Mouse (Mus musculus): ENCODE data around the gene Celf2. TPM values are rescaled to one million over a fixed set of nuclear protein-coding genes. Genes with fewer than 3 reads are reported as not detected.
"Not testable (repeated sequence)": the region's sequence is repeated elsewhere in the genome, so short reads cannot be mapped to it uniquely, and the experiment has no call there.

The Celf2 gene
- polyA plus RNA-seq, 1 experiment from 2014 or later, result 191 TPM

GRCm38 (mm10) chr2:6594160-6594559 is 915.2 kb downstream of the Celf2 start:
- Histone ChIP-seq H3K27me3 (ENCODE audit: control insufficient read depth, insufficient read depth, low read length) (no peaks in the 10 kb centered on the region), H3K4me1 (ENCODE audit: control insufficient read depth, insufficient read depth, low read length) (peaks cover 9% of the 10 kb centered on the region), H3K9ac (replicated peaks; ENCODE audit: low read length) (no peak overlapping the region), H3K4me2 (ENCODE audit: low read length) (no peak overlapping the region), H3K9me3 (ENCODE audit: control insufficient read depth, low read length) (no peaks in the 10 kb centered on the region), H3K36me3 (ENCODE audit: control insufficient read depth, insufficient read depth, low read length) (peaks cover 22% of the 10 kb centered on the region), H3K4me3 (replicated peaks; ENCODE audit: low read depth, low read length) (no peak overlapping the region), H3K27ac (replicated peaks; ENCODE audit: low read depth, low read length) (peak overlapping the region; percentile 32; the same call in 1 of the 2 replicates)
- peak; percentile 48; the same call in 1 of the 2 replicates for ATAC-seq (ENCODE audit: low FRiP score, low TSS enrichment)
- DNase-seq, result peak; percentile 31
- WGBS, result 54% methylated on average over 3 of the region's 3 CpGs

GRCm38 (mm10) chr2:6593739-6594138 is 915.6 kb downstream of the Celf2 start:
- 82% methylated on average over 14 of the region's 14 CpGs for WGBS

GRCm38 (mm10) chr2:6586122-6586681 is 923.2 kb downstream of the Celf2 start:
- Histone ChIP-seq H3K4me3 (replicated peaks; ENCODE audit: low read depth, low read length) (no peak overlapping the region), H3K27ac (replicated peaks; ENCODE audit: low read depth, low read length) (0 out of 2 replicates have a peak overlapping the region, but pooled peaks have one; percentile 13), H3K9me3 (ENCODE audit: control insufficient read depth, low read length) (no peaks in the 10 kb centered on the region), H3K27me3 (ENCODE audit: control insufficient read depth, insufficient read depth, low read length) (no peaks in the 10 kb centered on the region), H3K36me3 (ENCODE audit: control insufficient read depth, insufficient read depth, low read length) (peaks cover 24% of the 10 kb centered on the region), H3K4me2 (ENCODE audit: low read length) (no peak overlapping the region), H3K9ac (replicated peaks; ENCODE audit: low read length) (no peak overlapping the region), H3K4me1 (ENCODE audit: control insufficient read depth, insufficient read depth, low read length) (no peaks in the 10 kb centered on the region)
- DNase-seq (no peak), ATAC-seq (ENCODE audit: low FRiP score, low TSS enrichment) (no peak)
- WGBS, result 91% methylated on average over 10 of the region's 10 CpGs

More at GRCm38 (mm10) chr2:6593739-6594138, 915.6 kb downstream of the Celf2 start:
- H3K36me3 ChIP-seq (ENCODE audit: control insufficient read depth, insufficient read depth, low read length), result peaks cover 20% of the 10 kb centered on the region
- H3K4me1 ChIP-seq (ENCODE audit: control insufficient read depth, insufficient read depth, low read length), result peaks cover 9% of the 10 kb centered on the region
- no peaks in the 10 kb centered on the region for H3K27me3 ChIP-seq (ENCODE audit: control insufficient read depth, insufficient read depth, low read length)
- H3K4me2 ChIP-seq (ENCODE audit: low read length), result no peak overlapping the region
- DNase-seq (no peak), ATAC-seq (ENCODE audit: low FRiP score, low TSS enrichment) (no peak)
- no peak overlapping the region for H3K9ac ChIP-seq (replicated peaks; ENCODE audit: low read length)
- H3K9me3 ChIP-seq (ENCODE audit: control insufficient read depth, low read length), result no peaks in the 10 kb centered on the region
- peak overlapping the region; percentile 32; the same call in 1 of the 2 replicates for H3K27ac ChIP-seq (replicated peaks; ENCODE audit: low read depth, low read length)
- H3K4me3 ChIP-seq (replicated peaks; ENCODE audit: low read depth, low read length), result no peak overlapping the region

DNA sequence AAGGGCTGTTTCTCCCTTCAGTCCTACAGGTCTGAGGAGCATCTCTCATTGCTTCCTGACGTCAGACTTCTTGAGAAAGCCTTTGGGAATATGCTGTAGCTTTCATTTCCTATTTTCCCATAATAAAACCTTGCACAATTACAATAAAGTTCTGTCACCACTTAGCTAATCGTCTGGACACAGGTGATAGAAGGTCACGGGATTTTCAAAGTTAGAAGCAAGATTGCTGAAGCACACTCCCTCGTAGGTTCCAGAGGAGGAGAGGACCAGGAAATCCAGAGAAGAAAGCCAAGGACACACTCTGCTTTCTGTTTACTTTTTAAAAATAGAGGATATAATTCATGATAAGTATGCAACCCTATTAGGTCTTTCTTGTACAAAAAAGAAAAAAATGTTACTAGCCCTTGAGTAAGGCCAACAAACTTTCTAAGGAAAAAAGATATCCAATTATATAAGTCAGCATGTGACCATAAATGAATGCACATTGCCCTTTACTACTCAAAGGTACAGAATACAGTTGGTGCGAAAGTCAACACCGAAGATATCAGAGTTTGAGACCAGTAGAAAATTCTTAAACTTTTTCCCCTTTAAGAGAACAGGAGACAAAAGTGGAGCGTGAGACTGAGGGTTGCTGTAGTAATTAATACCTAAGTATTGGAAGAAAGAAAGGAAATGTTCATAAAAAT is 924.2 kb downstream of the Celf2 start:
- H3K9ac ChIP-seq (replicated peaks; ENCODE audit: low read length), result no peak overlapping the region
- 0 out of 2 replicates have a peak, but pooled peaks cover 5% of the 10 kb centered on the region for H3K4me1 ChIP-seq (ENCODE audit: control insufficient read depth, insufficient read depth, low read length)
- H3K4me2 ChIP-seq (ENCODE audit: low read length), result no peak overlapping the region
- H3K27me3 ChIP-seq (ENCODE audit: control insufficient read depth, insufficient read depth, low read length), result no peaks in the 10 kb centered on the region
- H3K27ac ChIP-seq (replicated peaks; ENCODE audit: low read depth, low read length), result no peak overlapping the region
- no peak for ATAC-seq (ENCODE audit: low FRiP score, low TSS enrichment)
- H3K9me3 ChIP-seq (ENCODE audit: control insufficient read depth, low read length), result no peaks in the 10 kb centered on the region
- no peak for DNase-seq
- 89% methylated on average over 7 of the region's 7 CpGs for WGBS
- peaks cover 23% of the 10 kb centered on the region for H3K36me3 ChIP-seq (ENCODE audit: control insufficient read depth, insufficient read depth, low read length)
- H3K4me3 ChIP-seq (replicated peaks; ENCODE audit: low read depth, low read length), result no peak overlapping the region

GRCm38 (mm10) chr2:6582711-6583110 is 926.7 kb downstream of the Celf2 start:
- no peak for ATAC-seq (ENCODE audit: low FRiP score, low TSS enrichment)
- no peaks in the 10 kb centered on the region for H3K9me3 ChIP-seq (ENCODE audit: control insufficient read depth, low read length)
- no peak overlapping the region for H3K27ac ChIP-seq (replicated peaks; ENCODE audit: low read depth, low read length)
- no peaks in the 10 kb centered on the region for H3K27me3 ChIP-seq (ENCODE audit: control insufficient read depth, insufficient read depth, low read length)
- H3K4me1 ChIP-seq (ENCODE audit: control insufficient read depth, insufficient read depth, low read length), result 0 out of 2 replicates have a peak, but pooled peaks cover 5% of the 10 kb centered on the region
- no peak overlapping the region for H3K9ac ChIP-seq (replicated peaks; ENCODE audit: low read length)
- peaks cover 19% of the 10 kb centered on the region for H3K36me3 ChIP-seq (ENCODE audit: control insufficient read depth, insufficient read depth, low read length)
- H3K4me2 ChIP-seq (ENCODE audit: low read length), result no peak overlapping the region
- H3K4me3 ChIP-seq (replicated peaks; ENCODE audit: low read depth, low read length), result no peak overlapping the region
- DNase-seq, result no peak

DNA sequence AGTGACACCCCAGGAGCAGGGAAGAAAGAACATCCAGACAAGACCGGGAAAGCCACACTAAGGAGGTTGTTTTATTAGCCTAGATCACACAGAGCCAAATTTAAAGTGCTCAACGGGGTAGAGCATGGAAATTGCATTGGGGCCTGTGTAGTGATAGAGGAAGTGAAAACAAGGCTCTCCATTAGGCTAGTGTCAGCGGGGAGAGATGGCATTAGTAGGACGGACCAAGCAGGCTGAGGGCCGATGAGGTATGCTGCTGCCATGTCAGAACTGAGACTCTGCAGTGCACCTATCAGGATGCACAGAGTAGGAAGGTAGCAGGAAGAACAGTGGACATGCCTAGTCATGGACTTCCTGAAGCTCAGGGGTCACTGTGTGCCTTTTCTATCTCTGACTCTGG is 929.3 kb downstream of the Celf2 start:
- Histone ChIP-seq H3K9ac (replicated peaks; ENCODE audit: low read length) (no peak overlapping the region), H3K9me3 (ENCODE audit: control insufficient read depth, low read length) (no peaks in the 10 kb centered on the region), H3K27ac (replicated peaks; ENCODE audit: low read depth, low read length) (no peak overlapping the region), H3K36me3 (ENCODE audit: control insufficient read depth, insufficient read depth, low read length) (peaks cover 13% of the 10 kb centered on the region), H3K27me3 (ENCODE audit: control insufficient read depth, insufficient read depth, low read length) (no peaks in the 10 kb centered on the region), H3K4me1 (ENCODE audit: control insufficient read depth, insufficient read depth, low read length) (0 out of 2 replicates have a peak, but pooled peaks cover 5% of the 10 kb centered on the region), H3K4me2 (ENCODE audit: low read length) (no peak overlapping the region), H3K4me3 (replicated peaks; ENCODE audit: low read depth, low read length) (no peak overlapping the region)
- DNase-seq (no peak), ATAC-seq (ENCODE audit: low FRiP score, low TSS enrichment) (no peak)
- WGBS, result 83% methylated on average over 5 of the region's 5 CpGs

DNA sequence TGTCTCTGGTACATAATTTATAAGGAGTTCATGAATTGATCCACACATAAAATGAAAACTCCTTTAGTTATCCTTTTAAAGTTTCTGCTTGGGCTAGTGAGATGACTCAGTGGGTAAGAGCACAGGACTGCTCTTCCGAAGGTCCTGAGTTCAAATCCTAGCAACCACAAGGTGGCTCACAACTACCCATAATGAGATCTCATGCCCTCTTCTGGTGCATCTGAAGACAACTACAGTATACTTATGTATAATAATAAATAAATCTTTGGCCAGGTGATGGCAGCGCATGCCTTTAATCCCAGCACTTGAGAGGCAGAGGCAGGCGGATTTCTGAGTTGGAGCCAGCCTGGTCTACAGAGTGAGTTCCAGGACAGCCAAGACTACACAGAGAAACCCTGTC is 934.0 kb downstream of the Celf2 start:
- H3K4me1 ChIP-seq (ENCODE audit: control insufficient read depth, insufficient read depth, low read length); H3K9ac ChIP-seq (replicated peaks; ENCODE audit: low read length); H3K27me3 ChIP-seq (ENCODE audit: control insufficient read depth, insufficient read depth, low read length); H3K36me3 ChIP-seq (ENCODE audit: control insufficient read depth, insufficient read depth, low read length); H3K9me3 ChIP-seq (ENCODE audit: control insufficient read depth, low read length); ATAC-seq (ENCODE audit: low FRiP score, low TSS enrichment); H3K4me3 ChIP-seq (replicated peaks; ENCODE audit: low read depth, low read length); H3K4me2 ChIP-seq (ENCODE audit: low read length); H3K27ac ChIP-seq (replicated peaks; ENCODE audit: low read depth, low read length); DNase-seq: not testable (repeated sequence)
- 98% methylated on average over 3 of the region's 3 CpGs for WGBS

DNA sequence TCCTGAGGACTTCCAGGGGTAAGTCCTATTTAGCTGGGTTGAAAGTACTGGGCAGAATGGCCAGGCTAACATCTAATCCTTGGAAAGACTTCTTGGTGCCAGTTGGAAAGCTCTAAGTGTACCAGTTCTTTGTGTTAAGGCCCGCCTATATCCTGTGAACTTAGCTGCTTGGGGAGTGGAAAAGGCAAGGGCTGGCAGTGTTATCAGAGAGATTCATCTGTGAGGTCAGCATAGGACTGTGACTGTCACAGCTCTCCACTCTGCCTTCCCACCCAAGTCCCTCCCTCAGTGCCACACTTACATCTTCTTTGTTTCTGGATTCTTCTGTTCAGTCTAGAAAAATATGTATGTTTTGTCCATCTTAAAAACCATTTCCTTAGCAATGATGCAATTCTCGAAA is 935.7 kb downstream of the Celf2 start:
- H3K4me1 ChIP-seq (ENCODE audit: control insufficient read depth, insufficient read depth, low read length), result no peaks in the 10 kb centered on the region
- no peak overlapping the region for H3K27ac ChIP-seq (replicated peaks; ENCODE audit: low read depth, low read length)
- WGBS, result 94% methylated on average over 2 of the region's 2 CpGs
- DNase-seq, result no peak
- no peak overlapping the region for H3K4me3 ChIP-seq (replicated peaks; ENCODE audit: low read depth, low read length)
- H3K9ac ChIP-seq (replicated peaks; ENCODE audit: low read length), result no peak overlapping the region
- H3K36me3 ChIP-seq (ENCODE audit: control insufficient read depth, insufficient read depth, low read length), result peaks cover 7% of the 10 kb centered on the region; the same call in 1 of the 2 replicates
- no peaks in the 10 kb centered on the region for H3K27me3 ChIP-seq (ENCODE audit: control insufficient read depth, insufficient read depth, low read length)
- no peaks in the 10 kb centered on the region for H3K9me3 ChIP-seq (ENCODE audit: control insufficient read depth, low read length)
- ATAC-seq (ENCODE audit: low FRiP score, low TSS enrichment), result no peak
- no peak overlapping the region for H3K4me2 ChIP-seq (ENCODE audit: low read length)

- Histone ChIP-seq H3K4me1 (ENCODE audit: control insufficient read depth, insufficient read depth, low read length) (no peaks in the 10 kb centered on the region), H3K27ac (replicated peaks; ENCODE audit: low read depth, low read length) (no peak overlapping the region), H3K36me3 (ENCODE audit: control insufficient read depth, insufficient read depth, low read length) (peaks cover 7% of the 10 kb centered on the region; the same call in 1 of the 2 replicates), H3K9me3 (ENCODE audit: control insufficient read depth, low read length) (no peaks in the 10 kb centered on the region), H3K4me3 (replicated peaks; ENCODE audit: low read depth, low read length) (no peak overlapping the region), H3K9ac (replicated peaks; ENCODE audit: low read length) (no peak overlapping the region), H3K4me2 (ENCODE audit: low read length) (no peak overlapping the region), H3K27me3 (ENCODE audit: control insufficient read depth, insufficient read depth, low read length) (no peaks in the 10 kb centered on the region)
- ATAC-seq (ENCODE audit: low FRiP score, low TSS enrichment), result no peak
- no peak for DNase-seq
- 93% methylated on average over 5 of the region's 5 CpGs for WGBS
Measured at GRCm38 (mm10) chr2:6572976-6573375, 936.4 kb downstream of the Celf2 start.
